Mouse (Mus musculus) right cerebral cortex, adult 18-20 months (tissue): Measurements from ENCODE around the gene Pou2f1.
"Not testable (repeated sequence)": the region's sequence is repeated elsewhere in the genome, so short reads cannot be mapped to it uniquely, and the experiment has no call there.

Experiments used
- DNase-seq: peaks from one replicate; pipeline ENCODE4 v3.0.0; 2022; ENCODE audit warnings: mixed read lengths

The Pou2f1 gene

GRCm38 (mm10) chr1:166001904-166002489 lies 481 bp downstream of the Pou2f1 start:
- DNase-seq = peak; percentile 36

GRCm38 (mm10) chr1:166001121-166001903 lies 1.2 kb downstream of the Pou2f1 start:
- DNase-seq = peak; percentile 56

- peak; percentile 23 for DNase-seq
Measured at GRCm38 (mm10) chr1:166000601-166001120, 1.8 kb downstream of the Pou2f1 start.

- no peak for DNase-seq
Measured at GRCm38 (mm10) chr1:165999709-166000108, 2.8 kb downstream of the Pou2f1 start.

- DNase-seq = no peak
Measured at GRCm38 (mm10) chr1:165995661-165996055, 6.8 kb downstream of the Pou2f1 start.

GRCm38 (mm10) chr1:165995011-165995660 lies 7.3 kb downstream of the Pou2f1 start:
- not testable (repeated sequence) for DNase-seq

- DNase-seq = no peak
Measured at GRCm38 (mm10) chr1:165994279-165994678, 8.2 kb downstream of the Pou2f1 start.

GRCm38 (mm10) chr1:165993270-165994156 lies 9.0 kb downstream of the Pou2f1 start:
- DNase-seq = no peak

- DNase-seq = no peak
Measured at GRCm38 (mm10) chr1:165988536-165988935, 13.9 kb downstream of the Pou2f1 start.

- DNase-seq = no peak
Measured at GRCm38 (mm10) chr1:165988072-165988471, 14.4 kb downstream of the Pou2f1 start.

GRCm38 (mm10) chr1:165985743-165986360 lies 16.6 kb downstream of the Pou2f1 start:
- DNase-seq = no peak

GRCm38 (mm10) chr1:165985186-165985585 lies 17.3 kb downstream of the Pou2f1 start:
- DNase-seq = no peak

- no peak for DNase-seq
Measured at GRCm38 (mm10) chr1:165976672-165977448, 25.6 kb downstream of the Pou2f1 start.

GRCm38 (mm10) chr1:165969001-165969690 lies 33.3 kb downstream of the Pou2f1 start:
- no peak for DNase-seq

- DNase-seq = peak; percentile 43
Measured at GRCm38 (mm10) chr1:165967027-165967654, 35.3 kb downstream of the Pou2f1 start.

GRCm38 (mm10) chr1:165966156-165966914 lies 36.1 kb downstream of the Pou2f1 start:
- no peak for DNase-seq

- no peak for DNase-seq
Measured at GRCm38 (mm10) chr1:165961676-165962364, 40.7 kb downstream of the Pou2f1 start.

- no peak for DNase-seq
Measured at GRCm38 (mm10) chr1:165958159-165958558, 44.3 kb downstream of the Pou2f1 start.
